Mouse (Mus musculus): ENCODE data around the gene Rpain. TPM values are rescaled to one million over a fixed set of nuclear protein-coding genes. Genes with fewer than 3 reads are reported as not detected.

The Rpain gene
- polyA plus RNA-seq, 1 experiment from 2014 or later = 81.7 TPM

DNA sequence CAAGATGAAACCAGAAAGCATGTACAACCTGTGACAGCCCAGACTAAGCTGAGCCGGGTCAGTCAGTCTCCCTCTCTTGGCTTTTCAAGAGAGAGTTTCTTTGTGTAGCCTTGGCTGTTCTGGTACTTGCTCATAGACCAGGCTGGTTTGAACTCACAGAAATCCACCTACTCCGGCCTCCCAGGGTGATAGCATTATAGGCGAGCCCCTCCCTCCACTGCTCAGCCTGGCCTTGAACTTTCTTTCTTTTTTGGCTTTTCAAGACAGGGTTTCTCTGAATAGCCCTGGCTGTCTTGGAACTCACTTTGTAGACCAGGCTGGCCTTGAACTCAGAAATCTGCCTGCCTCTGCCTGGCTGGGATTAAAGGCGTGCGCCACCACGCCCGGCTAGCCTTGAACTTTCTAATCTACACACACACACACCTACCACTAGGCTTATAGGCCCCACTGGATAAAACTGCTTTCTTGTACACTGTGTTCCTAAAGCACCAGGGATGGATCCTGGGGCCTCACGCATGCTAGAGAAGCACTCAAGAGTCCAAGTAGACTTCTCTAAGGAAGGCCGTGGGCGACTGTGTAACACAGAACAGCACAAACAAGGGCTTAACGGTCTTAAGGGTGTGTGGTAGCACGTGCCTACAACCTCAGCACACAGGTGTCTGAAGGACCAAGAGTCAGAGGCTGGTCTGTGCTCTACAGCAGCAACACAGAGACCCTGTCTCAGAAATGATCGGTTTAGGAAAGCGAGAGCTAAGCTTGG, 10.9 kb downstream of the Rpain start:
- Histone ChIP-seq H3K9me3 (ENCODE audit: control insufficient read depth, low read length) (no peaks in the 10 kb centered on the region), H3K4me2 (ENCODE audit: low read depth, severe bottlenecking) (no peak overlapping the region; the same call in 1 of the 2 replicates)
- 93% methylated on average over 14 of the region's 14 CpGs for WGBS

DNA sequence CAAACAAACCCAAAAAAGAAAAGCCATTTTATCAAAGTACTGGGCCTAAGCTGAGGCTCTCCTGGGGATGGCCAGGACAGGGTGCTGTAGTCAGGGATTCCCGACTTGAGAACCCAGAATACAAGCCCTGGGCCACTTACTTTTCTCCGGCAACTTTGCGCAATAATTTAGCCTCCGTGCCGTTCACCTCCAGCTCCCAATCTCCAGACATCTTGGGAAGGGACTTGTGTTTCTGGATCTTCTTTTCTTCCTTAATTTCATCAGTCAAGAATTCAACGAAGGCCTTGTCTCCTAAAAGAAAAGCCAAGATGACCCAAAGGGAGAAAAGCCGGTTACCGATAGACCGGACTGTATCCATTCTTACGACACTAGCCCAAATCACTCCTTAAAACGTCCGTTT, 12.0 kb downstream of the Rpain start:
- WGBS = 6% methylated on average over 12 of the region's 12 CpGs
- 0 out of 2 replicates have a peak, but pooled peaks cover 3% of the 10 kb centered on the region for H3K4me1 ChIP-seq (ENCODE audit: control insufficient read depth, insufficient read depth, low read length)
- no peaks in the 10 kb centered on the region for H3K27me3 ChIP-seq (ENCODE audit: control insufficient read depth, insufficient read depth, low read length)
- no peaks in the 10 kb centered on the region for H3K9me3 ChIP-seq (ENCODE audit: control insufficient read depth, low read length)
- no peak for ATAC-seq (ENCODE audit: insufficient number of reproducible peaks, low FRiP score, low TSS enrichment, low read depth)
- peaks cover 28% of the 10 kb centered on the region for H3K36me3 ChIP-seq (ENCODE audit: control insufficient read depth, insufficient read depth, low read length)
- peak overlapping the region; percentile 83 for H3K4me3 ChIP-seq (ENCODE audit: low read depth, low read length)
- H3K27ac ChIP-seq (replicated peaks; ENCODE audit: low read depth, low read length) = no peak overlapping the region
- H3K4me2 ChIP-seq (ENCODE audit: low read depth, severe bottlenecking) = peak overlapping the region; percentile 72
- no peak for DNase-seq (ENCODE audit: low spot score)
- peak overlapping the region; percentile 78 for H3K9ac ChIP-seq (ENCODE audit: low read length)

More for the DNA sequence above, 10.9 kb downstream of the Rpain start:
- Histone ChIP-seq H3K27ac (replicated peaks; ENCODE audit: low read depth, low read length) (no peak overlapping the region), H3K36me3 (ENCODE audit: control insufficient read depth, insufficient read depth, low read length) (peaks cover 34% of the 10 kb centered on the region), H3K27me3 (ENCODE audit: control insufficient read depth, insufficient read depth, low read length) (no peaks in the 10 kb centered on the region), H3K9ac (ENCODE audit: low read length) (no peak overlapping the region), H3K4me3 (ENCODE audit: low read depth, low read length) (no peak overlapping the region), H3K4me1 (ENCODE audit: control insufficient read depth, insufficient read depth, low read length) (0 out of 2 replicates have a peak, but pooled peaks cover 3% of the 10 kb centered on the region)
- DNase-seq (ENCODE audit: low spot score) (no peak), ATAC-seq (ENCODE audit: insufficient number of reproducible peaks, low FRiP score, low TSS enrichment, low read depth) (no peak)

DNA sequence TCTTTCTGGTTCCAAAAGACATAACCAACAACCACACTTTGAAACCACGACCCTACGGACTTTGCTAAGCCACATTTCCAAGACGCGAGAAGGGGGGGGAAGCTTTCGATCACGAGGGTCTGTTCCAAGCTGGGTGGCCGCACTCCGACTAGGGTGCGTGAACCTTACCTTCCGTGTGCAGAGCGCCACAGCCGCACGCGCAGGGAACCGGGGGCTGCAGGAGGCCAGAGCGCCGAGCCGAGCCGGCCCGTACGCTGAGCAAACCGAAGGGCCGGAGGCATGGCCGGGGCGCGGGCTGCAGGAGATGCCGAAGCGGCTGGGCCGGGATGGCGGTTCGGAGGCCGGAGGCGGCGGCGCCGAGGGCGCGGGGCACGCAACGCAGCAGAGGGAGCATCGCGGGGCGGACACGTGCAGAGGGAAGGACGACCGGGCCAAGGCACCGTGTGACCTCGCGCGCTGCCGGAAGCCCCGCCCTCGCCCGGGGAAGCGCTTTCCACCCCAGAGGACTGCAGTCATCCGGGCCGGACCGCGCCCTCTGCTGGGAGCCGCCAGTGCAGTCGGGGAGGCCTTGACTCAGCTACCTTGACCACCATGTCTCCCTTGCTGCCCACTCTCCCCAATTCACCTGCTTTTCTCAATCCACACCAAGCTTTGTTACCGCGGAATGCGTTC, 12.7 kb downstream of the Rpain start, which contains the start of gene C1qbp:
Gene C1qbp, minus strand, starts transcription at position 470 of the 672 bp plus-strand sequence.
- Histone ChIP-seq H3K27me3 (ENCODE audit: control insufficient read depth, insufficient read depth, low read length) (no peaks in the 10 kb centered on the region), H3K9ac (ENCODE audit: low read length) (peak within 1 kb of the TSS; percentile 78), H3K27ac (replicated peaks; ENCODE audit: low read depth, low read length) (0 out of 2 replicates have a peak within 1 kb of the TSS, but pooled peaks have one; percentile 37), H3K36me3 (ENCODE audit: control insufficient read depth, insufficient read depth, low read length) (peaks cover 27% of the 10 kb centered on the region; the same call in 1 of the 2 replicates), H3K4me1 (ENCODE audit: control insufficient read depth, insufficient read depth, low read length) (0 out of 2 replicates have a peak, but pooled peaks cover 3% of the 10 kb centered on the region), H3K9me3 (ENCODE audit: control insufficient read depth, low read length) (no peaks in the 10 kb centered on the region), H3K4me3 (ENCODE audit: low read depth, low read length) (peak within 1 kb of the TSS; percentile 83), H3K4me2 (ENCODE audit: low read depth, severe bottlenecking) (peak within 1 kb of the TSS; percentile 72)
- peak; percentile 97 for DNase-seq (ENCODE audit: low spot score)
- ATAC-seq (ENCODE audit: insufficient number of reproducible peaks, low FRiP score, low TSS enrichment, low read depth) = peak; percentile 94
- WGBS = under 1% methylated on average over 49 of the region's 64 CpGs

DNA sequence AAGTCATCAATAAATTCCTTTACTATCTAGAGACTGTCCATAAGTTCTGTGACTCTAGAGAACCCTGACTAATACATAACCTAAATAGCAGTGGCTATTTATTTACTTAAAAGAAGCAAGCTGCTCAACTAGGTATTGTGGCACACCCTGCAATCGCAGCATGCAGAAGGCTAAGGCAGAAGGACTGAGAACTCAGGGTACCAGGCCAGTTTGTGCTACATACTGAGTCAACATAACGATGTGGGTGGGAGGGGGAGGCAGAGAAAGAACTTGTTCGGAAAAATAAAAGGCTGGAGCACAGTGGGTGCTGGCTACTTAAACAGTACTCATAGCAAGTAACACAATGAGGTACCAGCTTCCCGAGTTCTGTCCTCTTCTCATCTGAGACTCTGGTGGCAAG, 31.2 kb downstream of the Rpain start:
- ATAC-seq (ENCODE audit: insufficient number of reproducible peaks, low FRiP score, low TSS enrichment, low read depth) (no peak), DNase-seq (ENCODE audit: low spot score) (no peak)
- H3K27ac ChIP-seq (replicated peaks; ENCODE audit: low read depth, low read length) = no peak overlapping the region
- 85% methylated on average over 4 of the region's 4 CpGs for WGBS
- no peak overlapping the region for H3K9ac ChIP-seq (ENCODE audit: low read length)
- no peak overlapping the region for H3K4me2 ChIP-seq (ENCODE audit: low read depth, severe bottlenecking)
- H3K27me3 ChIP-seq (ENCODE audit: control insufficient read depth, insufficient read depth, low read length) = no peaks in the 10 kb centered on the region
- no peak overlapping the region for H3K4me3 ChIP-seq (ENCODE audit: low read depth, low read length)
- peaks cover 5% of the 10 kb centered on the region for H3K4me1 ChIP-seq (ENCODE audit: control insufficient read depth, insufficient read depth, low read length)
- no peaks in the 10 kb centered on the region for H3K9me3 ChIP-seq (ENCODE audit: control insufficient read depth, low read length)
- H3K36me3 ChIP-seq (ENCODE audit: control insufficient read depth, insufficient read depth, low read length) = peaks cover 7% of the 10 kb centered on the region

DNA sequence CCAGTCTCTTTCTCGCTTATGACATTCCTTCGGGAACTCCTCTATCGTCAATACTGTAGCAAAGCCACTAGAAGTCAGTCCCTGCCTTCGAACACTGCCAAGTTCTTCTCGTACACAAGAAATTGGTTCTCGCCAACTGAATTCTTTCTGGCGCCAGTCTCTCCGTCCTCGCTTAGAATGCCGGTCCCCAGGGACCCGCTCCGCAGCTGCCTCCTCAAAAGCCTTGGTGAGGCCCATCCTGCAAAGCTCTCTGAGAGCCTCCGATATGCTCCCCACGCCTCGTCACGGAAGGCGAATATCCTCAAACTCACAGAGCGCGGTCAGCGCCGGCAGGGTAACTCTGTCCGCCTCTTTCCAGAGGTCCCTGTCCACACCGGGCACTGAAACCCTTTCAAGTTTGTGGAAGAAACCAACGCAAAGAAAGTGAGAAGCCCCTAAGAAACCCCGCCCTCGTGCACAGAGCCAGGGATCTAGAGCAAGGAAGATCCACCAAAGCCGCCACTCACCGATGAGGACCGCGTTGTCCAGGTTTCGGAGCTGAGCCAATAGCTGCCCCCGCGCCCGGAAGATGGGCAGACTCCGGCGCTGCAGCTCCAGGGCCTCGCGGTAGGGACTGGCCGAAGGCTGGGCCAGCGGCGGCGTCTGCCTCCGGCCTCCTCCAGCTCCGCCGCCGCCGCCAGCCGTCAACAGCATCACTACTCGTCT, 33.8 kb downstream of the Rpain start:
- ATAC-seq (ENCODE audit: insufficient number of reproducible peaks, low FRiP score, low TSS enrichment, low read depth) (peak; percentile 82), DNase-seq (ENCODE audit: low spot score) (no peak)
- Histone ChIP-seq H3K9ac (ENCODE audit: low read length) (peak overlapping the region; percentile 69), H3K4me2 (ENCODE audit: low read depth, severe bottlenecking) (peak overlapping the region; percentile 90), H3K4me3 (ENCODE audit: low read depth, low read length) (peak overlapping the region; percentile 92), H3K4me1 (ENCODE audit: control insufficient read depth, insufficient read depth, low read length) (peaks cover 5% of the 10 kb centered on the region), H3K36me3 (ENCODE audit: control insufficient read depth, insufficient read depth, low read length) (peaks cover 5% of the 10 kb centered on the region), H3K27ac (replicated peaks; ENCODE audit: low read depth, low read length) (0 out of 2 replicates have a peak overlapping the region, but pooled peaks have one; percentile 56), H3K9me3 (ENCODE audit: control insufficient read depth, low read length) (no peaks in the 10 kb centered on the region), H3K27me3 (ENCODE audit: control insufficient read depth, insufficient read depth, low read length) (no peaks in the 10 kb centered on the region)
- under 1% methylated on average over 49 of the region's 49 CpGs for WGBS

DNA sequence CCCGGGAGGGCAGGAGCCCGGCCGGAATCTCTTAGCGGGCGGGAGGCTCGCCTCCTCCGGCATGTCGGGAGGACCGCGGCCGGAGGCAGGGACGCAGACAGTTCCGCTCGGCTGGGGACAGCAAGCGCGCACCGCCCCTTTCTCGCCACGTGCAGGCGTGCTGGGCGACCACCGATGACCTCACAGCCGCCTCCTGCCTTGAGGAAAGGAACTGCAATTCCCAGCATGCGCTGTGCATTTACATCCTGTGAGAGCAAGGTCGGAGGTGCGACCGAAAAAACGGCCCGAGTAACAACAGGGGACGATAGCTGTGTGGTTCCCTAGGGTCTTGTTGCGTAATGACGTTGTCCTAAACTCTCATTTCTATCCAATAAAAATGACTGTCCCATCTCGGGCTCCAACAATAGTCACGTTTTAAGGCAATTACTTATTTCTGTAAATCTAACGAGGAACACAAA, 34.3 kb downstream of the Rpain start, which contains the start of gene Dhx33:
Gene Dhx33, minus strand, starts transcription at position 122 of the 458 bp plus-strand sequence.
- H3K27me3 ChIP-seq (ENCODE audit: control insufficient read depth, insufficient read depth, low read length) = no peaks in the 10 kb centered on the region
- peak within 1 kb of the TSS; percentile 69 for H3K9ac ChIP-seq (ENCODE audit: low read length)
- H3K4me3 ChIP-seq (ENCODE audit: low read depth, low read length) = peak within 1 kb of the TSS; percentile 92
- 0 out of 2 replicates have a peak within 1 kb of the TSS, but pooled peaks have one; percentile 56 for H3K27ac ChIP-seq (replicated peaks; ENCODE audit: low read depth, low read length)
- under 1% methylated on average over 35 of the region's 35 CpGs for WGBS
- H3K4me2 ChIP-seq (ENCODE audit: low read depth, severe bottlenecking) = peak within 1 kb of the TSS; percentile 90
- DNase-seq (ENCODE audit: low spot score) (peak; percentile 99), ATAC-seq (ENCODE audit: insufficient number of reproducible peaks, low FRiP score, low TSS enrichment, low read depth) (peak; percentile 97)
- peaks cover 5% of the 10 kb centered on the region for H3K36me3 ChIP-seq (ENCODE audit: control insufficient read depth, insufficient read depth, low read length)
- no peaks in the 10 kb centered on the region for H3K9me3 ChIP-seq (ENCODE audit: control insufficient read depth, low read length)
- peaks cover 5% of the 10 kb centered on the region for H3K4me1 ChIP-seq (ENCODE audit: control insufficient read depth, insufficient read depth, low read length)

DNA sequence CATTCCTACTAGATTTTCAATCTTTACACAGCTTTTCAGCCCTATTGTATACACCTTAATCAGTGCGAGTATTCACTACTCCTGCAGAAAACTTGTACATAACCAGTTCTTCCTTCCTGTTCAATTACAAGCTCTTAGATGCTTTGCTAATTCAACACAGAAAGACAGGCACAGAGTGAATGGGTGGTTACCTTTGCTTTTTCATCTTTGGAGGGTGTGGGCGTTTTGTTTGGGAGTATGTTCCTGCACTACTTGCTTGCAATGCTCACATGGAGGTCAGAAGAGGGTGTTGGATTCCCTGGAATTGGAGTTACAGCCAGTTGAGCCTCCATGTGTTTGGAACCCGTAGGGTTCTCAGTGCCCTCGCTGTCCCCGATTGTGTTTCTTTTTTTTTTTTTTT, 35.0 kb downstream of the Rpain start:
- Histone ChIP-seq H3K9me3 (ENCODE audit: control insufficient read depth, low read length) (no peaks in the 10 kb centered on the region), H3K36me3 (ENCODE audit: control insufficient read depth, insufficient read depth, low read length) (peaks cover 2% of the 10 kb centered on the region; the same call in 1 of the 2 replicates), H3K27me3 (ENCODE audit: control insufficient read depth, insufficient read depth, low read length) (no peaks in the 10 kb centered on the region), H3K4me1 (ENCODE audit: control insufficient read depth, insufficient read depth, low read length) (peaks cover 5% of the 10 kb centered on the region), H3K4me3 (ENCODE audit: low read depth, low read length) (peak overlapping the region; percentile 92; the same call in 1 of the 2 replicates), H3K9ac (ENCODE audit: low read length) (no peak overlapping the region), H3K27ac (replicated peaks; ENCODE audit: low read depth, low read length) (no peak overlapping the region), H3K4me2 (ENCODE audit: low read depth, severe bottlenecking) (peak overlapping the region; percentile 35; the same call in 1 of the 2 replicates)
- WGBS = 60% methylated on average over 5 of the region's 5 CpGs
- DNase-seq (ENCODE audit: low spot score) (no peak), ATAC-seq (ENCODE audit: insufficient number of reproducible peaks, low FRiP score, low TSS enrichment, low read depth) (no peak)

DNA sequence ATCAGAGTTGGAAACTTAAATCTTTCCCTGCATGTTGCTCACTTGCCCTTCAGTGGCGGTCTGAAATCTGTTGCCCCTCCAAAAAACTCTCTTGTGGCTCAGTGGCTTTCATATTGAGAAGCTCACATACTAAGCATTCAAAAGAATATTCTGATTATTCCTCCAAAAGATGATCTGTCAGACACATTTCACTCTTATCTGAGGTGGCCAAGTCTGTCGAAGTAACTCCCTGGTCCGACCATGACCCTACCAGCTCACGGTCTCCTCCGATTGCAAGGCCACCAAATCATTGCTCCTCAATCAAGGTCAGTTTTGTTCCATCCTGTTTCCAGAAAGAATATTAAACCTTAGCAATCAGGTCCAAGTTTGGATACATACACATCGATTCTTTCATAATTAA, 37.0 kb downstream of the Rpain start:
- H3K4me2 ChIP-seq (ENCODE audit: low read depth, severe bottlenecking) = no peak overlapping the region
- H3K4me3 ChIP-seq (ENCODE audit: low read depth, low read length) = no peak overlapping the region
- DNase-seq (ENCODE audit: low spot score) (no peak), ATAC-seq (ENCODE audit: insufficient number of reproducible peaks, low FRiP score, low TSS enrichment, low read depth) (no peak)
- H3K36me3 ChIP-seq (ENCODE audit: control insufficient read depth, insufficient read depth, low read length) = peaks cover 5% of the 10 kb centered on the region; the same call in 1 of the 2 replicates
- peaks cover 5% of the 10 kb centered on the region for H3K4me1 ChIP-seq (ENCODE audit: control insufficient read depth, insufficient read depth, low read length)
- no peaks in the 10 kb centered on the region for H3K27me3 ChIP-seq (ENCODE audit: control insufficient read depth, insufficient read depth, low read length)
- H3K9me3 ChIP-seq (ENCODE audit: control insufficient read depth, low read length) = no peaks in the 10 kb centered on the region
- H3K27ac ChIP-seq (replicated peaks; ENCODE audit: low read depth, low read length) = no peak overlapping the region
- 95% methylated on average over 6 of the region's 6 CpGs for WGBS
- no peak overlapping the region for H3K9ac ChIP-seq (ENCODE audit: low read length)
